ENCODE assay signal across 9 mouse cellular contexts in the genomic region with DNA sequence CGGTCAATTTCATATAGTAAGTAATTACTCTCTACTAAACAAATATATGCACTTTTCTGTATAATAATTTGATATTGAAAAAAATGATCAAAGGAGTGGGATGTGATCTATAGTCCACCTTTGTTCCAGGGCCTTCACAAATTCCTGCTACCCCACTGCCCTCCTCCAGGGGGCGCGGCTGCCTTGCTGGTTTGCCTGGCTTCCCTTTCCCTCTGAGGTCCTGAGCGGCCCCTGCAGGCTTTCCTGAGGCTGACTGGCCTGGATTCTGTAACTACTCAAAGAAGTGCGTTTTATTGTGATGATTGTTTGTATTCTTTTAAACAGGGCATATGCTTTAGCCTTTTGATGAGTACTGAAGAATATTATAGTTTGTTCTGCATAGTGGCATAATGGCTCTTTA.
DNase-seq lines count a peak whose midpoint lies in the region; ATAC-seq and TF ChIP-seq lines count a peak whose summit lies in the region.
"Had no signal": no experiment of that assay in that cellular context is flagged by ENCODE, and none has a peak within 500 bp of the region (broad histone marks: within the 10 kb centered on the region; RNA-seq: fewer than 3 reads in every experiment).

No protein-coding gene starts in this region.

- H3K36me3 ChIP-seq in hindbrain, embryonic 10.5 days = no peaks in the 10 kb centered on the region
- no peaks in the 10 kb centered on the region for H3K36me3 ChIP-seq in hindbrain, embryonic 16.5 days (ENCODE audit: control insufficient read depth, insufficient read depth, low read length)
- no peaks in the 10 kb centered on the region for H3K36me3 ChIP-seq in forebrain, postnatal 0 days (ENCODE audit: insufficient read depth)
- no peaks in the 10 kb centered on the region for H3K36me3 ChIP-seq in neural tube, embryonic 11.5 days (ENCODE audit: control insufficient read depth, insufficient read depth, low read length)

- H3K4me2 ChIP-seq in hindbrain, embryonic 16.5 days (ENCODE audit: low read length) = no peak overlapping the region
- H3K4me2 ChIP-seq in forebrain, postnatal 0 days (ENCODE audit: low read depth) = no peak overlapping the region
- H3K4me2 ChIP-seq in neural tube, embryonic 11.5 days (ENCODE audit: low read depth) = no peak overlapping the region

- peak; percentile 77 for DNase-seq in hindbrain, embryonic 10.5 days (ENCODE audit: low spot score)
- peak; percentile 3 for DNase-seq in cerebellum, adult 11-12 months
- peak; percentile 46 for DNase-seq in forebrain, postnatal 0 days
- peak; percentile 18 to 50 for DNase-seq in kidney, adult 8-10 months
- peak; percentile 58 to 62 for DNase-seq in left cerebral cortex, postnatal 36 days (ENCODE audit: low spot score in 2 of 2)
- DNase-seq in neural tube, embryonic 11.5 days (ENCODE audit: low spot score) = peak; percentile 80
- DNase-seq in urinary bladder, postnatal 10 days (ENCODE audit: low spot score) = peak; percentile 23

- H3K9ac ChIP-seq in hindbrain, embryonic 16.5 days (ENCODE audit: low read depth, low read length) = no peak overlapping the region
- H3K9ac ChIP-seq in forebrain, postnatal 0 days = no peak overlapping the region
- H3K9ac ChIP-seq in neural tube, embryonic 11.5 days (ENCODE audit: low read length) = no peak overlapping the region

- no peak for ATAC-seq in hindbrain, embryonic 16.5 days
- ATAC-seq in forebrain, postnatal 0 days = peak; percentile 55; the same call in 1 of the 2 replicates
- peak; percentile 86 for ATAC-seq in neural tube, embryonic 11.5 days (ENCODE audit: insufficient read depth, low FRiP score, low TSS enrichment)

- H3K4me3 ChIP-seq in hindbrain, embryonic 10.5 days = no peak overlapping the region
- H3K4me3 ChIP-seq in hindbrain, embryonic 16.5 days (ENCODE audit: low read length) = no peak overlapping the region
- H3K4me3 ChIP-seq in forebrain, postnatal 0 days (ENCODE audit: low read depth, low read length) = no peak overlapping the region
- no peak overlapping the region for H3K4me3 ChIP-seq in neural tube, embryonic 11.5 days (ENCODE audit: low read depth, low read length)
- H3K4me3 ChIP-seq: megakaryocyte, embryonic 14.5 days had no signal

- WGBS in hindbrain, embryonic 10.5 days = 14% methylated on average over 5 of the region's 5 CpGs
- WGBS in hindbrain, embryonic 16.5 days = 20% methylated on average over 5 of the region's 5 CpGs
- 16% methylated on average over 5 of the region's 5 CpGs for WGBS in forebrain, postnatal 0 days
- 15% methylated on average over 5 of the region's 5 CpGs for WGBS in neural tube, embryonic 11.5 days

- H3K9me3 ChIP-seq in hindbrain, embryonic 10.5 days = no peaks in the 10 kb centered on the region
- H3K9me3 ChIP-seq in hindbrain, embryonic 16.5 days (ENCODE audit: control insufficient read depth, low read length) = no peaks in the 10 kb centered on the region
- H3K9me3 ChIP-seq in forebrain, postnatal 0 days (ENCODE audit: low read length) = no peaks in the 10 kb centered on the region
- no peaks in the 10 kb centered on the region for H3K9me3 ChIP-seq in neural tube, embryonic 11.5 days (ENCODE audit: control insufficient read depth, low read length)
- H3K9me3 ChIP-seq: megakaryocyte, embryonic 14.5 days had no signal

- no peak overlapping the region for H3K27ac ChIP-seq in hindbrain, embryonic 10.5 days
- no peak overlapping the region for H3K27ac ChIP-seq in hindbrain, embryonic 16.5 days (ENCODE audit: low read depth, low read length)
- H3K27ac ChIP-seq in forebrain, postnatal 0 days (ENCODE audit: low read depth, low read length) = no peak overlapping the region
- no peak overlapping the region for H3K27ac ChIP-seq in neural tube, embryonic 11.5 days (ENCODE audit: low read depth, low read length)

- TF ChIP-seq CTCF in forebrain, postnatal 0 days (IDR thresholded peaks at IDR 0.05; ENCODE audit: low read depth) = peak; percentile 88

- no peaks in the 10 kb centered on the region for H3K27me3 ChIP-seq in hindbrain, embryonic 10.5 days (ENCODE audit: insufficient read depth, poor library complexity, severe bottlenecking)
- no peaks in the 10 kb centered on the region for H3K27me3 ChIP-seq in hindbrain, embryonic 16.5 days (replicated peaks; ENCODE audit: control insufficient read depth, insufficient read depth, low read length)
- H3K27me3 ChIP-seq in forebrain, postnatal 0 days (ENCODE audit: insufficient read depth, low read length) = no peaks in the 10 kb centered on the region
- no peaks in the 10 kb centered on the region for H3K27me3 ChIP-seq in neural tube, embryonic 11.5 days (ENCODE audit: control insufficient read depth, insufficient read depth, low read length)
- H3K27me3 ChIP-seq: megakaryocyte, embryonic 14.5 days had no signal

- intact Hi-C loops in left cerebral cortex, postnatal 36 days (cut with DNase I) = loop anchor here (5.0 kb wide), 1 partner anchor 770 kb away; no protein-coding TSS in a partner anchor

- H3K4me1 ChIP-seq in hindbrain, embryonic 10.5 days (replicated peaks) = no peaks in the 10 kb centered on the region
- no peaks in the 10 kb centered on the region for H3K4me1 ChIP-seq in hindbrain, embryonic 16.5 days (ENCODE audit: control insufficient read depth, insufficient read depth, low read depth, low read length)
- H3K4me1 ChIP-seq in forebrain, postnatal 0 days (ENCODE audit: insufficient read depth) = no peaks in the 10 kb centered on the region
- no peaks in the 10 kb centered on the region for H3K4me1 ChIP-seq in neural tube, embryonic 11.5 days (ENCODE audit: control insufficient read depth, insufficient read depth, low read length)
- H3K4me1 ChIP-seq: megakaryocyte, embryonic 14.5 days had no signal

Comparison
In these comparisons a context has a peak if more than half of its experiments do, and no peak if none do; other contexts are left out.
1. DNase-seq: peak in every context shown above with its lines; median percentile 80 in neural tube, embryonic 11.5 days; 77 in hindbrain, embryonic 10.5 days; 60 in left cerebral cortex, postnatal 36 days; 46 in forebrain, postnatal 0 days; 34 in kidney, adult 8-10 months; 23 in urinary bladder, postnatal 10 days; 3 in cerebellum, adult 11-12 months.